Mouse (Mus musculus): Measurements from ENCODE around the gene Slirp. TPM values are rescaled to one million over a fixed set of nuclear protein-coding genes. Genes with fewer than 3 reads are reported as not detected.

The Slirp gene
- 82.2 and 91.3 TPM in 2 replicates for polyA plus RNA-seq (2012; rRNA removed)

DNA sequence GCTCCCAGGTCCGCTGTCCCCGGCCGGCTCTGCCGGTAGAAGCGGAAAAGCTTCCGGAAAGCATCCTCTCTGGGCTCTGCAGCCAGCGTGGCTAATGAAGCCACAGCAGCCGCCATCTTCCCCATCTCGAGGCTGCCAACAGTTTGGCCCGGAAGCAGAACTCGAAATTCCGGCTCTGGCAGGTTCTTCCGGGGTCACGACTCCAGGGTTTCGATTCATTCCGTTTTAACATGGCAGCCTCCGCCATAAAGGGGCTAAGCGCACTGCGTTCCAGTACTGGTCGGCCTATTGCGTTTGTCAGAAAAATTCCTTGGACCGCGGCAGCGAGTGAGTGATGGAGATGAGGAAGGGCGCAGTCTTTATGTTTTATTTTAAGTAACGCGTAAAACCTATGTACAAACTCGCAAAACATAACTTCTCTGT is at the start of gene Slirp, which contains the start of gene Alkbh1:
Slirp (plus strand) TSS at position 197 of the 423 bp plus-strand sequence.
Alkbh1 (minus strand) TSS at position 318 of the 423 bp plus-strand sequence.

DNA sequence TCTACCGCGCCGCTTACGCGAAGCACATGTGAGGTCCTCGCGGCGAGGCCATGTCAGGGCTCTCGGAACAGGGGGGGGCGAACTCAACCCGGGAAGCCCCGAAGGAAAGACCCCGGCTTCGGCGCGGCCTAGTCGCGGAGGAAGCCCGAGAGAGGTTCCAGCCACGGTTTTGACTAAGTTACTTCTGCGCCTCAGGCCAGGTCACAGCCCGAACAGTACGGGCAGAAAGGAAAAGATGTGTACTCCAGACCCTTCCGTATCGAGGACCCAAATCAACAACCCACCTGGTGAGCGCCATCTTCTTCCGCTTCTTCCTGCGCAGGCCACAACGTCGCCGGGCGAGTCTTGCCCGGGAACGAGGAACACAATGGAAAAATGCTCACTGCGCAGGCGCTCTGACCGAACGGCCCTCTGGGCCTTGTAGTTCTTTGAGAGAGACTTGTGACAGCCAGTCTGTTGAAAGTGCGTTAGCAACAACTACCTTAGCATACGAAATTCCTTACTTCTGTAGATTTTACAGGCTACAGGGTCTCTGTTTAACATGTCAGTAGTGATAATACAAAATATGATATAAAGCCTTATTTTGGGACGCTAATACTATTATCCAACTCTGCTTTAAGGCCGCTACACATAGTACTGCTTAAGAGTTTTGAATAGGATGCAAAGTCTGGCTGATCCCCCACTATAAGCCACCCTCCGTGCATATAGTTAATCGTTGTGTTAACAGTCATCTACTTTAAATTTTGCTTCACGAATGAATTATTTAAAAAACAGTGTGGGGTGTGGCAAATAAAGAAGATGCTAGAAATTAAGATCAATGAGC is 28.5 kb downstream of the Slirp start, which contains the start of gene Snw1:
Snw1 (minus strand) TSS at position 311 of the 823 bp plus-strand sequence.

GRCm38 (mm10) chr12:87494421-87494820 is 50.7 kb downstream of the Slirp start, which contains the start of gene Gm5788:
Gene Gm5788, plus strand, starts transcription at chr12:87494721.

Other genes with a start within 250 kb of the Slirp start
- gene Samd15, start 244.2 kb upstream of the Slirp start, polyA plus RNA-seq (2012; rRNA removed) = 1.7 and 2.4 TPM in 2 replicates
- 16.0 and 16.5 TPM in 2 replicates for gene Tmed8, start 243.4 kb upstream of the Slirp start, polyA plus RNA-seq (2012; rRNA removed)
- gene Noxred1, start 205.2 kb upstream of the Slirp start, polyA plus RNA-seq (2012; rRNA removed) = 2.2 and 2.9 TPM in 2 replicates
- 65.6 and 66.4 TPM in 2 replicates for gene Vipas39, start 177.6 kb upstream of the Slirp start, polyA plus RNA-seq (2012; rRNA removed)
- 217 and 227 TPM in 2 replicates for gene Ahsa1, start 177.4 kb upstream of the Slirp start, polyA plus RNA-seq (2012; rRNA removed)
- 0.65 and 1.0 TPM in 2 replicates for gene Ism2, start 144.2 kb upstream of the Slirp start, polyA plus RNA-seq (2012; rRNA removed)
- 40.1 and 46.7 TPM in 2 replicates for gene Sptlc2, start 55.5 kb upstream of the Slirp start, polyA plus RNA-seq (2012; rRNA removed)
- gene Alkbh1, start 121 bp downstream of the Slirp start, polyA plus RNA-seq (2012; rRNA removed) = 27.1 and 29.2 TPM in 2 replicates
- gene Snw1, start 28.4 kb downstream of the Slirp start, polyA plus RNA-seq (2012; rRNA removed) = 40.6 and 45.1 TPM in 2 replicates
- not detected in 2 replicates for gene Gm5788, start 50.8 kb downstream of the Slirp start, polyA plus RNA-seq (2012; rRNA removed)
- gene Gm8300, start 70.4 kb downstream of the Slirp start, polyA plus RNA-seq (2012; rRNA removed) = not detected in 2 replicates
- gene Oog1, start 158.8 kb downstream of the Slirp start, polyA plus RNA-seq (2012; rRNA removed) = not detected in 2 replicates
- gene Gm4027, start 175.0 kb downstream of the Slirp start, polyA plus RNA-seq (2012; rRNA removed) = not detected in 2 replicates
- not detected in 2 replicates for gene Gm16381, start 200.7 kb downstream of the Slirp start, polyA plus RNA-seq (2012; rRNA removed)

Data from central nervous system, embryonic 18 days (tissue).